Mouse (Mus musculus) CD4-positive, CD25-positive, alpha-beta regulatory T cell, adult 9 weeks (primary cell): ENCODE results near the gene Bod1l. TPM values are rescaled to one million over a fixed set of nuclear protein-coding genes. Genes with fewer than 3 reads are reported as not detected.

Experiments
- polyA plus RNA-seq: library from polyadenylated mRNA; unstranded; fragments of 100-300 nt; shearing (Covaris generic); gene quantifications from one replicate; pipeline ENCODE4 v1.2.1, GENCODE M21; 2017

The Bod1l gene
- polyA plus RNA-seq: 17.3 TPM

DNA sequence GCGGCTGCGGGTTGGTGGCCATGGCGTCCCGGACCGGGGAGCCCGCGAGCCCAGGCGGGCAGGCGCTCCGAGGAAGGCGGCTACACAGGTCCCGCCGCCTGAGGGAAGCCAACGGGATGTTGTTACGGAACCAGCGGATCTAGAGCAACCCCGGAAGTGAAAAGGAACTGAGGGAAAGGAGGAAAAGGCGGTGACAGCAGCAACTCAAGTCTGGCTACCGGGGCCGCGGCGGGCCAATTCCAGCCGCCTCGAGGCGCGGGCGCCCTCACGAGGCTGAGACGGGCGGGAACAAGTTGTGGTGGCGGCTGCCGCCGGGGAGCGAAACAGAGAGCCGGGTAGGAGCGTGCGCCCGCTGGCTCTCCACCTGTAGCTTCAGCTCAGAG is at the start of gene Bod1l:
TSS of gene Bod1l (minus strand) at position 169 of the 383 bp plus-strand sequence.

DNA sequence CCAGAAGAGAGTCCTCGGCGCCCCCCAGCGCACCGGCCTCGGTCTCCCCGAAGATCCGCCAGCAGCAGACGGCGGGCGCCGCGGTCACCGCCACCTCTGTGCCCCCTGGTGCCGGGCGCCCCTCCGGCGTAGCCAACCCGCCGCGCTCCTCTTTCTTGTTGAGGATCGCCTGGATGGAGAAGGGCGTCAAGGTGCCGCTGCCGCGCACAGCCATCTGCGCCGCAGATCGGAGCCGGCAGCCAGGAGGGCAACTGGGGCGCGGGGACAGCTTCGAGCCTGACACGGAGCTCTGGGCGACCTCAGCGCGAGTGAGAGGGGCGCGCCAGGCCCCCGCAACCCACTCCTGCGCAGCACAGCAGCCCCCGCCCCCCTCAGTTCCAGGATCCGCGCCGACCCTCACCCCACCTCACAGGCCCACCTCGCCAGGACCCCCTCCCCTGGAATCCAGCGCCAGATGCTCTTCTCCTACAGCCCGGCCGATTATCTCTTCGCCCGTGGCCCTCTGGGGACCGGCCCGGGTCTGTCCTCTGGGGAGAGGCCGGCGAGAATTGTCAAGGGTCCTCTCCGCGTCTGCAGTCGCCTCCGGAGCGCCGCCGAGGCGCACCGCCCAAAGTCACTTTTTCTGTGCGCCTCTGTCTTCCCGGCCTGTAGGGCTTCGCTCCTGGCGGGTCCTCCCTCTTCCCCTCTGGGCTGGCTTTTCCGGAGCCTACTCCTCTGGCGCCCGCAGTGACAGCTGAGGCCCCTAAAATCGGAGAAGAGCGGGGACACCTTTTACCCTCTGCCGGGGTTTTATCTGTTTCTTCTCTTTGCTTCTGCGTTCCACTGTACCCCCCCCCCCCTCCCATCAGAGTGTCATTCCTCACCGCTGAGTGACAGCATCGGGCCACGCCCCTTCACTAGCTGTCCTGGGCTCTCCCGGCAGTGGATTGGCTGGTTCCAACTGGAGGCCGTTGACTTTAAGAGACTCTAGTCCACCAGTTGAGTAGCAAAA is 80.1 kb downstream of the Bod1l start, which contains the start of gene Nkx3-2:
TSS of gene Nkx3-2 (minus strand) at position 771 of the 991 bp plus-strand sequence.

Other genes starting within 250 kb of the Bod1l start
- 39.5 TPM for gene Rab28, start 136.2 kb downstream of the Bod1l start, polyA plus RNA-seq
- not detected for gene Nkx3-2, start 79.8 kb downstream of the Bod1l start, polyA plus RNA-seq
- not detected for gene Gm16223, start 223.6 kb upstream of the Bod1l start, polyA plus RNA-seq